Mouse (Mus musculus): ENCODE results near the gene Syt14.

Syt14 gene

DNA sequence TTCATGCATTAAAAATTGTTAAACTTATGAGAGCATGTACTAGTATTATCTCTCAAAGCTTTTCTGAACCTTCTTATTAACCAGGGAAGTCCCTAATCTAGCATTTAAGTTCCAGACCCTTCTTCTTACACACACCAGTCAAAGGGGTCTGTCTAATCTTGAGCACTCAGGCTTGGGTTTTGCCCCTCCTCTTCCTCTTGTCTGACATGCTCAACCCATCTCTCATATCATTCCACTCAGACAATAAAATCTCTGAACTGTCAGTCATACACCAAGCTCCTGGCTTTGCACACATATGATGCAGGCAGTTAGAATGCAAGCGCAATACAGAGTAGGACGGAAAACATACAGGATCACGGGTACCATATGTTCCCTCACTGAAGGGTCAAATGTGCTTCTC lies 48.4 kb downstream of the Syt14 start:
- no peak for DNase-seq (ENCODE audit: low read depth)

DNA sequence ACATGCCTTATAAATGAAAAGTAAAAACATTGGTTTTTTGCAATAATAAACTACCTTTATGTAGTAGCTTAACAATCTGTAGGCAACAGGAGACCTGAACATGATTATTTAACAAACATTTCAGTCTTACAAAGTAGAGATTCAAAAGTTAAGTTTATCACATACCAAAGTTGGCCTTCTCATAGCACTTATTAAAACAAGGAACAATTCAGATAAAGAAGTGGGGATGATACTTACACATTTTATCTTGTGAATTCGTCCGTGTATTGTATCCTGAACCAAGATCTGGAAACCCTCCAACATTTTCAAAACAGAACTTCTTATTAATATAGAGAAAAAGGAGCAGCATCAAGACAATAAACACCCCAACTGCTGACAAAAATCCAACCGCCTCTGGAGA lies 49.1 kb downstream of the Syt14 start:
- DNase-seq (ENCODE audit: low read depth), result no peak

DNA sequence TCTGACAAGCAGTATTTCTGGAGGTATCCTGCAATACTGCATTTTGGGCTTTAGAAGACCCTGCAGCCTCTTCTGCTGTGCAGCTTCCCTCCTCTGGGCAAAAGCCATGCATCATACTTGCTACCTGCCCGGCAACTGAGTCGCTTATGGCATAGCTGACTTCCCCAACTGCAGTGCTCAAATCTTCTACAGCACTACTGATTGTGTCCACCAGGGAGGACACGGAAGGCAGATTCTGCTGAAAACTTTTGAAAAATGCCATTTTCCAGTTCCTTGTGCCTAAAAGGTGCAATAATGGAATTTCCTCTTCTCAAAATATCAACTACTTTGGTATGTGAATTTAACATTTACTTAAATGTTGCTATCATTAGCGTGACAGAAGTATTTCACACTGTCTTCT lies 51.2 kb downstream of the Syt14 start:
- no peak for DNase-seq (ENCODE audit: low read depth)

DNA sequence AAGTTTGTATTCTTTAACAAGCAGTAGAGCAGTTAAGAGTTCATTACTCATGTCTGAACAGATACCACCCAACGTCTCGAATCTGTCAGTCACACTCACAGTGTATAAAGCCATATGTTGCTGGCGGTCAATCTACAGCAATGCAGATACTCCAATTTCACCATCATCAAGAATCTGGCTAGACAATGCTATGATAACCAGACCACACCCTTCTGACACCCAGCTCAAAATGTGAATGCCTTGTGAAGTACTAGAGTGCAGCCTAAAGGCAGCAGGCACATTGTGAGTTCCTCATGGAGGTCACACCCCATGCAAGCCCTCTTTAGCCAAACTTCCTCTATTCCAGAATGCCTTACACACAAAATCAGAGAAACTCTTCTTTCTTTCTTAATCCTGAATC lies 53.9 kb downstream of the Syt14 start:
- no peak for DNase-seq (ENCODE audit: low read depth)

DNA sequence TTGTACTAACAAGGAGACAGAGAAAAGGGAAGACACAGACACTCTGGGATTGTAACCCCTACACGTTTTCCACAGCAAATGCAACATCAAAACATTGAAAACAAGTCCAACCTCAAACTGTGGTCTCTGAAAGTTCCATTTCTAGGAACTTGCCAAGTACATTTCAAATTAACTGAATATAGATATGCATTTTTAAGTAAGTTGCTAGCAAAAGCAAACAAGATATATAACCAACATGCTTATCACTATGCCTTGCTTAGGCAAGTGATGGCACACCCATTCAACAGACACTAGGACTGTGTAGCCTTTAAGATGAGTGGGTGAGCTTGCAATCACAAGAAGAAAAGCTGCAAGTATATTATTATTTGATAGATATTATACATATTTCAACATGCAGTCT lies 54.5 kb downstream of the Syt14 start:
- no peak for DNase-seq (ENCODE audit: low read depth)

DNA sequence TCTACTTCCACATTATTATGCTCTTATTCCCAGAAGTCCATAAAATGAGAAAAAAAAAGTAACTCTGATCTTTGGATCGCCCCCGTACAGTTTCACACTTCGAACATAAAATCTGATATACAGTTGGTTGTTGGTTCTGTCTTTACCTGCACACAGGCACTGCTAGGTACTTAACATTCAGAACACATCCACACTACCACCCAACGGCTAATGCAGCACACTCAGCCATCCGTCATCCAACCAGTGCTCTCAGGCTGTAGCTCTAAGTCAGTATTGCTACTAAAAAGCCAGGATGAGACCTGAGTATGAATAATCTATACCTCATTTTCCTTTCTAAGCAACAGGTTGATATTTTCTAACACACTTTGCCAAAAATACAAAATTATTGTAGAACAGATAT lies 73.3 kb downstream of the Syt14 start:
- DNase-seq (ENCODE audit: low read depth), result no peak

DNA sequence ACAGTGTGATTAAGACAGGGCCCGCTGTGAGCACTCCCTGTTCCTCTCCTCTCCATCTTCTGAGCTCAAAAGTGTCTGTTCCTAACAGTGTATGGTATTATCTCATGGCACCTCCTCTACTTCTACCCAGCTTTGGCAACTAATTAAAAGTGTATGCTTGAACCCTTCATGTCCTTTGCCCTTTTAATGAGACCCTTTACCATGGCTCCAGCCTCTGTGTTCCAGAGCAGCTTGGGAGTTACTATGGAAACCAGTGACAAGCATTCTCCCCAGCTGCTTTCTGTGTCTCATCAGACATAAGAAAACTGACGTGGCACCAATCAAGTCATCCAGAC lies 87.8 kb downstream of the Syt14 start:
- DNase-seq (ENCODE audit: low read depth), result no peak

DNA sequence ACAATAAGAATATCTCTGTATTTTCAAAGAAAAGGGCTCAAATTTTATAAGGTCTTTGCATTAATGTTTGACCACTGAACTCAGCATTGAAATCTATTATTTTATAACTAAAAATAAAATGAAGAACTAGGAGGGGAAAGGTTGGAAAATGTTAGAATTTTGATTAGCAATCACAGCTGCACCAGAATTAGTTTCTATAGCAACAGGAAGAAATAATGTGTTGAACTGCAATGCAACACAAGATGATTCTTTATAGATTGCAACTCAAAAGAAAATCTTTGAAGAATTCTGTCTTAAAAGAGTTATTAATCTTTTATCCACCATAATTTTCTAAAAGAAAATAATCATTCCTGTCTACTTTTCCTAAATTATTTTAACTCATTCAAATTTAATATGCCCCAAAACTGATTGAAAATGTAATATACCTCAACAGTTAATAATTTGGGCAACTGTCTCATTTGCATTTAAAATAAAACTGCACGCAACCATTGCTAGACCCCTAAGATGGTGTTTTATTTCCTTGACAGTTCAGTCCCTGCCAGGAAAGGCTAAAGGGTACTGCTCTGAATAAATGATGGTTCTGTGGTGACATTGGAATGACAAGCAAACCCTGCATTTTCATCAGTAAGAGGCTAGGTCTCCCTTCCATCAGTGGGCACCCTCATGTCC lies 88.3 kb downstream of the Syt14 start:
- no peak for DNase-seq (ENCODE audit: low read depth)

DNA sequence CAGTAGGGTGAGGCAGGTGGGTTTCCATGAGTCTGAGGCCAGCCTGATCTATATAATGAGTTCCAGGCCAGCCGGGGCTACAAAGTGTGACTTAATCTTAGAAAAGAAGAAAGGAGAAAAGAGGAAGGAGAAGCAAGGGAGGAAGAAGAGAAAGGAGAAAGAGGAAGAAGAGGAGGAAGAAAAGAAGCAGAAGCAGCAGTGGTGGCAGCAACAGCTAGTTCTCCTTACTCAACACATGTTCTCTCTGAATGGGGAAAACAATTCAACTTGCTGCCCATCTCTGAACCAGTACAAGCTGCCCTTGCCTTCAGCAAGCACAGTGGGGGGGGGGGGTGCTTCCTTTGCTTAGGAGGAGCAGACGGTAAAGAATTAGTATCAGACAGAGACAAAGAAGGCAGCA lies 96.5 kb downstream of the Syt14 start:
- DNase-seq (ENCODE audit: low read depth), result no peak

DNA sequence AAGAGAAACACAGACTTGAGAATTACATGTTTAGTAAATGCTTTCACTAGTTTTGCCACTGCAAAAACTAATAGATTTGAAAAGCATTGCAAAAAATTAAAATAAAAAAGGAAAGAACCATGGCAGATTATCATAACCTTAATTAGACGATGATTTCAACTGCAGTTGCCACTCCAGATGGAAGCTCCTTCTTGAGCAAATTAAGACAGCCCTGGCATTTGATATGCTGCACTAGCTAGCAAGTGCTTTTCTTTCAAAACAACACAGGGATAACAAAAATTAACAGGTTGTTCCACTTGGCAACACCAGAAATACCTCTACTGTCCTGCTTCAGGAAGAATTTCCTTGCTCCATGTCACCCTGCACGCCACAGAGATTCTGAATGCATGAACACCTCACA lies 97.6 kb downstream of the Syt14 start:
- no peak for DNase-seq (ENCODE audit: low read depth)

DNA sequence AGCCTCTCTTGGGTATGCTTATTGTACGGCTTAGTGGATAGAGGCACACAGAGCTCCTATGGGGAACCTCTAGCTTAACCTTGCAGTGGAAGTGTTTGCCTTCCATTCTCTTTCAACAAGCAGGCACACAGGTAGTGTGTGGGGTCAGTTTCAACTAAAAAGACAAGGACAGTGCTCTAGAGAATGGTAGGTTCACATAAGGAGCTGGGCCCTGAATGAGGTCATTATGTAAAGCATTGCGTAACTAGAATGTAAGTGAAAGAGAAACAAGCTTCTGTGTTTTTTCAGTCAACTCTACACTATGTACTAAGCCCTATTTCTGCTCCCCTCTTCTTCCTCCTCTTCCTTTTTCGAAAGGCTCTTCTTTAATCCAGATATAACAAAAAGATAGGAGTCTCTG lies 103.8 kb downstream of the Syt14 start:
- DNase-seq (ENCODE audit: low read depth), result no peak

DNA sequence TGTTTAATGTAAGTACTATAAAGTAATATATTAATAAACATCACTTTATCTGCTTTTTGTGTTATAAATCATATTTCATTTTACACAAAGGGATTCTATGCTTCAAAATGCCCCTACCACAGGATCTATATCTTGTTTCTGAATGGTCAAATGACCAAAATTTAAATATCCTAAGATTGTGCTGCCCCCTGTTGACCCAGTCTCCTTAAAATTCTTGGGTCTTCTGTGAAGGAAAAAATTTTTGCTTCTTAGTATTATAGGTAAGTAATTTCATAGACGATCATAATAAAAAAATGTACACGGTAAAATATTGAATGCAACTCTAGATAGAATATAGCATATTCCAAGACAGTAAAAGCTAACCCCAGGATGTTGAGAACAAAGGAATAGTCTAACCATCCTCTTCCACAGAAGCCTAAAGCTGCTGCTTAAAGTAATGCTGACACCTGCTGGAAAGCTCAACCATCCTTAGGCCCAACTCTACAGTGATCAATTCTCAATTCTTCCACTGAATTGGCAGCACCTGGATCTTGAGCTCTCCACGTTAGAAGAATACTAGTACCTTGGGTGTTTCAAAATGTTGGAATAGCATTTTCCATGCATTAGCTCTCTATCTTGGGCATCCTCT lies 123.4 kb downstream of the Syt14 start:
- no peak for DNase-seq (ENCODE audit: low read depth)

DNA sequence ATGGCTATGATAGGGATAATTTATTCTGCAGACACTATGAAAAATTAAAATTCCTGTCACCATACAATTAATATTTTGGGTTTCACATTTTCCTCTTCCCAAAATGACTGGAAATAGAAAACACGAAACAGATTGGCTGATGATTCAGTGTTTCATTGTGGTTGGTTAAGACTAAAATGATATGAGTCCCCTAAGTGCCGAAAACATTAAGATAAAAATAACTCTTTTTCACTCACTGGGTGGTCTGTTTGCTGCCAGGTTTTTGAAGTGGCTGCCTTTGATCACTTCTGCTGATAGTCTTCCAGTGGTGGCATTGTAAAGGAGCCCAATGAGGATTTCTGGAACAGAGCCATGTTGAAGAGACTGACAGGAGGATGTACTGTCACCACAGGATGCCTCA lies 134.1 kb downstream of the Syt14 start:
- DNase-seq (ENCODE audit: low read depth), result no peak

DNA sequence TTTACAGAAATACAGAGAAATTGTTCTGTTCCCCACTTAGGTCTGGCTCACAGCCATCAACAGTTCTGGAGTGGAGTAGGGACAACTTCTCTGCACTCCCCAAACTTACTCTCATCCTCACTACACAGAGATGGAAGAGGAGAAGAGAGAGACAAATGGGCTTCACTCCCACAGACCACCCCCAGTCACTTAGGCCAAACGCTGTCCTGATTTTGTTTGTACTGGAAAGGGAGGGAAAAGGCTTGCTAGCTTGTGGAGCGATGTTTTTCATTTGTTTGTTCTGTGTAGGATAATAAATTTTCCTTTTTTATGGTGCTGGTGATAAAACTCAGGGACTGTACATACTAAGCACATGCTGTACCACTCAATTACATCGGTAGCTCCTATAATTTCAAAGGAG lies 134.7 kb downstream of the Syt14 start:
- DNase-seq (ENCODE audit: low read depth), result no peak

DNA sequence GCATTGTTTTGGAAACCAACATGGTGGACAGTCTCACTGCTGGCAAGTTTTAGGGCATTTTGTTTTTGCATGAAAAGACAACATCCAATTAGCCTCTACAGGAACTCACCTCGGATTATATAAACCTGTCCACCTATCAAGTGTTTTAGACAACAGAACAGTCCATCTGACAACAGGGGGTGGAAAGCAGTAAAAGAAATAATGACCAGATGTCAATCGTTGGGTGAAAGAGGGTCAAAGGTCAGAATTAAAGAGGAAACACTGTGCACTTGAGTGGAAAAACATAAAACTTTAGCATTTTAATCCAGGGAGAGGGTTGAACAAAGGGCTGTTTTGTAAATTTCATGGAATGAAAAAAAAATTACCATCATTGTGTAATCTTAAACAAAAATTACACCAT lies 136.8 kb downstream of the Syt14 start:
- DNase-seq (ENCODE audit: low read depth), result no peak

DNA sequence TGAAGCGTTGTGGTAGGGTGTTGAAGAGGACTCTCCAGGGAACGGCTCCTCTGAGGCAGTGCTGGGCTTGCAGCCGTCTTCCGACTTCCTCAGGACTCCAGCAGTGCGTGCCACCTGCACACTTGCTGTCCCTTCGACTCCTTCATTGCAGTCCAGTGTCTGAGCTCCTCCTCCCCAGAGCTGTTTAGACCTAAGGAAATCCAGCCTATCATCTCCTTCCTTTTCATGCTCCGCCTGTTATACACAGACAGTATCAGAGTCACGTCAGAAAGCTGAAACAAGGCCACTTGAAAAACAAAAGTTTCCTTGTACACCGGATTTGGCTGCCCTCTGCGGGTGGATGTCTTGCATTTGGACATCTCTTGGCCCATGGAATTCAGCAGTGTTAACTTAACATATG lies 138.4 kb downstream of the Syt14 start:
- DNase-seq (ENCODE audit: low read depth), result no peak

DNA sequence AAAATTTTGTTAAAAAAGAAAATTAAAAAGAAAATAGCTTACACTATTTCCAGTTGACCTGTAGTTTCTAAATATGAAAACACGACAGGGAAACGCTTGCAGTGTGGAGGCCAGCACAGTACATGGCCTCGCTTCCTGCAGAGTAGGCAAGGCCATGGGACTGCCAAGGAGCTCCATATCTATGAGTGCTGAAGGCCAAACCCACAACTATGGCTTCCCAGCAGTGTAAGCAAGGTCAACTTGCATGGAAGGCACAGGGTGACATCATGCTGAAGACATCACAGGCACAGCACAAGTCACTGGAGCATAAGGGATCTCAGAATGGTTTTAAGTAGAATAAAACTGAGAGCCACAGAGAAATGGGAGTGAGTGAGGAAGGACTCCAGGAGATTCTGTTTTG lies 139.5 kb downstream of the Syt14 start:
- no peak for DNase-seq (ENCODE audit: low read depth)

DNA sequence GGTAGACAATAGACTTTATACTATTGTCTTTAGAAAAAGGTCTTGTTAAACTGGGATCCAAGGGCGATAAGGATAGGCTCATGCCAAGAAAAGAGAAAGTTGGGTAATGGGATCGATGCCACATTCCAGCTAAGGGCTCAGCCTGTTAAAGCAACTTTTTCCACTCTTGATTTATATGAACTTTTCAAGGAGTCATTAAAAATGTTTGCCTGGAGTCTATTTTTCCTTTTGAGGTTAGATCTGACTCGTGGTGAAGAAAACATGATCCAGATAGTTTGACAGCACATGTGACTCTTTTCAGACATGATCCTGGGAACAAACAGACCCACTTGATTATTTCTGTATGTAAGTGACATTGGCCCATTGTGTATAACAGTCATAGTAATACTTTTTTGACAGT lies 144.9 kb downstream of the Syt14 start:
- DNase-seq (ENCODE audit: low read depth), result no peak

DNA sequence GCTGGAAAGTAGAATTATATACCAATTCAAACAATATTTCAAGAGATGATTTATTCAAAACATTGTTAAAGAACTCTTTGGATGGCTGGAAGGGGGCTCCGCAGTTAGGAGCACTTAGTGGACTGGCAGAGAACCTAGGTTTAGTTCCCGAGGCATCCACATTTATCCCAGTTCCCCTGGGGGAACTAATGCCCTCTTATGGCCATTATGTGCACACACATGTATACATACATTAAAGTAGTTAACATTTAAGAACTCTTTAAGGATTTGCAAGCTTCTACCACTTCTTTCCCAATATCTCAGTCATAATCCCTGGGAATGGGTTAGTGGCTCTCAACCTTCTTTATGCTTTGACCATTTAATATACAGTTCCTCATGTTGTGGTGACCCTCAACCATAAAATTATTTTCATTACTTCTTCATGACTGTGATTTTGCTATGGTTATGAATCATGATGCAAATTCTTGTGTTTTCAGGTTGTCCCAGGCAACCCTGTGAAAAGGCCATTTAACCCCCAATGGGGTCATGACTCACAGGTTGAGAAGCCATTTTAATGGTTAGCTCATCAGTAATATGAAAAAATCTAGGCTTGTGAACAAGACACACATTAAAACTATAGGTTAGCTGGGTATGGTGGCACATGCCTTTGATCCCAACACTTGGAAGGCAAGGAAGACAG lies 152.8 kb downstream of the Syt14 start:
- no peak for DNase-seq (ENCODE audit: low read depth)

DNA sequence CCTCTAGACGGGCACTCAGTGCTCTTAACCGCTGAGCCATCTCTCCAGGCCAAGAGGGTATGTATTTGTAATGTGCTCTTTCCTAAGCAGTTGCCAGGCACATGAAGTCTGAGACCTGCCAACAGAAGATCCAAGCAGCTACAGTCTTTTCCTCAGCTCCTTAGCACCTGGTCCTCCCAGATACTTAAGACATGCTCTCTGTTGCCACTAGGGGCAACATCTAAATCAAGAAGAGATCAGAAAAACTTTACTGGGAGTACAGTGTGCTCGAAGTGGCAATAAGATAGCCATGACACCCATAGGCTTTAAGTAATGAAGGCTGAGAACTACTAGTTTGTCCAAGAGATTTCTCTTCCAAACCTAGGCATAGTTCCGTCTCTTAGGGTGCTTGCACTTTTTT lies 155.4 kb downstream of the Syt14 start:
- DNase-seq (ENCODE audit: low read depth), result no peak

DNA sequence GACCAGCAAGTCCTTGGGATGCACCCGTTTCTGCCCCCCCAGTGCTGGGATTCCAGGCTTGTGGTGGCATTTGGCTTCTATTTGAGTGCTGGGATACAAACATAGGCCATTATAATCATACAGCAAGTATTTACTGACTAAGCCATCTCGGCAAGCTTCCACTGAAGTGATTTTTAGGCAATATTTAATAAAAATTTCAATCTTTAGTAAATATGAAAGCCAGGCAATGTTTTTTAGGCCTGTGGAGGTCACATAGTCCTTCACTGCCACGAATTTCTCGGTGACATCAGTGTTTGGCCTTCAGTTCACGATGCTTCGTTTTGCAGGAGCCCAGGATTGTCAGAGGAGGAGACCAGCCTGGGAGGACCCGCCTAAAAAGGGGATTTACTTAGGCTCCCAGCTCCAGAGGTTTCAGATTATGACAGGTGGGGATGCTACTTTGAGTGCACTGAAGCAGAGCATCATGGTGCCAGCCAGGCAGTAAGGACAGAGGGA lies 156.4 kb downstream of the Syt14 start:
- no peak for DNase-seq (ENCODE audit: low read depth)

DNA sequence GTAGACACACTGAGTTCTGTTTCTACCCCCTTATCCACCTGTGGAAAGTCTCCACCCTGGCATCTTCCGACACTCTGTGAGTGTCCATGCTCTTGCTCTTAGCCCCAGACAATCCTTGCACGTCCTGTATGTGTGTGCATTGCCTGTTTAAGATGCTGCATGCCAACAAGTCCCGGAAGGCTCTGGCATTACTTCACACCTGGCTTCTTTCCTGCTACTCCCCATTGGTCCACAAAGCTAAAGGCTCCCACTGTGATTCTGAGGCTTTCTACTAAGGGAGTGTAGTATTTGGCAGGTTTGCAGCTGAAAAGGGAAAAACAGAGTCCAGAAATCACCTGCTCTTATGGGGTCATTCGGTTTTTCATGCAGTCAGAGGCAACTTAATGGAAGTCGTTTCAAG lies 162.7 kb downstream of the Syt14 start:
- no peak for DNase-seq (ENCODE audit: low read depth)

DNA sequence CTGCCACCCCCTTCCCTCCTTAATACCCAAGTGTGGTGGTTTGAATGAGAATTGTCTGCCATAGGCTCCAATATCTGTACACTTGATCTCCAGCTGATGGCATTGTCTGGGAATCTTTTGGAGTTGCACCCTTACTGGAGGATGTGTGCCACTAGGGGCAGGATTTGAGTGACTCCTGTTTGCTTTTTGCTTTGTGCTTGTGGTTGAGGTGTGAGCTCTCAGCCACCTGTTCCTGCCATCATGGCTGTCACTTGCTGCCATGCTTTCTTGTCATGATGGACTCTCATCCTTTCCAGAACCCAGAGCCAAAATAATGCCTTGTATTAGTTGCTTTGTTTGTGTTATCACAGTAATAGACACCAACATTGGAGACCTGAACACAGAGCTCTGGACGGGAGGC lies 165.8 kb downstream of the Syt14 start:
- DNase-seq (ENCODE audit: low read depth), result no peak

DNA sequence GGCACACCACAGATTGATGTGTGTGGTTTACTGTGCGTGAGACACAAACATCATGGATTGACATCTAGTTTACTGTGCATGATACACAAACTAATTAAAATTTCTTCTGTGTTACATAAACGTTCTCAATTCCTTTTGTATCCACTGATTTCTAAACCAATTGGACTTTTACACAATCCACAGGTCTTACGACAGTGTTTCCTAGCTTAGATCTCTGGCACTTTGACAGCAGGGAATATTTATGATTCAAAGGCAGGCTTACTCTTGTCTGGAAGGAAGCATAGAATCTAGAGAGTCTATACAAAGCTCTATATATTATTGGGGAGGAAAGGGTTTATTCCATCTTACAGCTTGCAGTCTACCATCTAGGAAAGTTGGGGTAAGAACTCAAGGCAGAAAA lies 171.1 kb downstream of the Syt14 start:
- no peak for DNase-seq (ENCODE audit: low read depth)
